Mouse (Mus musculus) adrenal gland, postnatal 0 days (tissue): ENCODE measurements around the gene Rnf20. TPM values are rescaled to one million over a fixed set of nuclear protein-coding genes. Genes with fewer than 3 reads are reported as not detected.

Source experiments
- polyA plus RNA-seq: library from polyadenylated mRNA; unstranded; fragments of >200 nt; fragmentation: Nextera tagmentation; extraction: Ambion mirVana; gene quantifications from 2 replicates; pipeline ENCODE4 v1.2.1, GENCODE M21; 2015

The Rnf20 gene
- polyA plus RNA-seq: 20.1 and 20.3 TPM in 2 replicates

GRCm38 (mm10) chr4:49631319-49632138 lies at the start of gene Rnf20:
Gene Rnf20, plus strand, starts transcription at chr4:49632006.

GRCm38 (mm10) chr4:49597183-49598100 lies 34.4 kb upstream of the Rnf20 start, which contains the start of gene Tmem246:
Gene Tmem246, minus strand, starts transcription at chr4:49597876.

GRCm38 (mm10) chr4:49681812-49682211 lies 50.0 kb downstream of the Rnf20 start, which contains the start of gene Ppp3r2:
Gene Ppp3r2, minus strand, starts transcription at chr4:49682024.

Other genes with a start within 250 kb of the Rnf20 start
- gene Acnat2, start 223.9 kb upstream of the Rnf20 start, polyA plus RNA-seq: 0.25 and 0.76 TPM in 2 replicates
- gene Acnat1, start 158.1 kb upstream of the Rnf20 start, polyA plus RNA-seq: 0.11 TPM in 1 of 2 replicates, not detected in the other
- 0.23 and 0.43 TPM in 2 replicates for gene Baat, start 125.4 kb upstream of the Rnf20 start, polyA plus RNA-seq
- gene Mrpl50, start 110.9 kb upstream of the Rnf20 start, polyA plus RNA-seq: 73.7 and 75.0 TPM in 2 replicates
- gene Zfp189, start 110.8 kb upstream of the Rnf20 start, polyA plus RNA-seq: 5.5 and 5.9 TPM in 2 replicates
- 70.7 and 104 TPM in 2 replicates for gene Aldob, start 82.5 kb upstream of the Rnf20 start, polyA plus RNA-seq
- gene Tmem246, start 34.1 kb upstream of the Rnf20 start, polyA plus RNA-seq: 17.5 and 22.1 TPM in 2 replicates
- not detected in 2 replicates for gene Ppp3r2, start 50.0 kb downstream of the Rnf20 start, polyA plus RNA-seq
- gene Grin3a, start 213.7 kb downstream of the Rnf20 start, polyA plus RNA-seq: 0.82 and 0.83 TPM in 2 replicates